Mouse (Mus musculus) midbrain, postnatal 0 days (tissue): ENCODE data around the gene Ttyh2. TPM values are rescaled to one million over a fixed set of nuclear protein-coding genes. Genes with fewer than 3 reads are reported as not detected.
A peak's percentile ranks its signal among the peaks of the same experiment; 100 is the strongest.
"Not testable (repeated sequence)": the region's sequence is repeated elsewhere in the genome, so short reads cannot be mapped to it uniquely, and the experiment has no call there.

Experiments
- ATAC-seq: fragments of 200-750 bp; cut with Nextera tagmentation; 2 replicates; pipeline ENCODE4 v1.8.0; 2017; ENCODE audit warnings: moderate number of reproducible peaks, mild to moderate bottlenecking, moderate TSS enrichment, moderate library complexity; ENCODE audit not compliant: low FRiP score
- DNase-seq: peaks from one replicate; pipeline ENCODE4 v3.0.0-alpha.2; 2015; ENCODE audit warnings: low spot score
- H3K27ac ChIP-seq: fragments of 300-500 bp; sonication (generic); 2 replicates; pipeline ENCODE4 v1.5.1; 2014; ENCODE audit warnings: low read depth, mild to moderate bottlenecking, low read length, mixed read lengths
- H3K27me3 ChIP-seq: fragments of 300-500 bp; sonication (generic); 2 replicates; pipeline ENCODE4 v1.6.1; 2014; ENCODE audit warnings: low read length, control low read depth, mixed read lengths; ENCODE audit not compliant: insufficient read depth
- H3K36me3 ChIP-seq: fragments of 300-500 bp; sonication (generic); 2 replicates; pipeline ENCODE4 v1.6.1; 2014; ENCODE audit warnings: low read length, control low read depth, mixed read lengths; ENCODE audit not compliant: insufficient read depth
- H3K4me1 ChIP-seq: fragments of 300-500 bp; sonication (generic); 2 replicates; pipeline ENCODE4 v1.6.1; 2014; ENCODE audit warnings: mild to moderate bottlenecking, control low read depth, antibody characterized with exemption, low read length, mixed read lengths; ENCODE audit not compliant: insufficient read depth
- H3K4me2 ChIP-seq: fragments of 300-500 bp; sonication (generic); 2 replicates; pipeline ENCODE4 v1.6.1; 2014; ENCODE audit warnings: low read depth, mild to moderate bottlenecking, low read length, mixed read lengths; ENCODE audit not compliant: poor library complexity, severe bottlenecking
- H3K4me3 ChIP-seq: fragments of 300-500 bp; sonication (generic); 2 replicates; pipeline ENCODE4 v1.5.1; 2014; ENCODE audit warnings: low read depth, mild to moderate bottlenecking, low read length, moderate library complexity
- H3K9ac ChIP-seq: fragments of 300-500 bp; sonication (generic); replicated peaks from 2 replicates; pipeline ENCODE4 v1.6.1; 2014; ENCODE audit warnings: mild to moderate bottlenecking, low read length, moderate library complexity, mixed read lengths; ENCODE audit not compliant: poor library complexity, severe bottlenecking
- H3K9me3 ChIP-seq: fragments of 300-500 bp; sonication (generic); 2 replicates; pipeline ENCODE4 v1.6.1; 2016; ENCODE audit warnings: low read length, control low read depth
- CTCF ChIP-seq: IDR thresholded peaks from 2 replicates; pipeline ENCODE4 v1.5.1; 2016; ENCODE audit warnings: antibody characterized with exemption, mild to moderate bottlenecking
- WGBS: fragments of 180-500 bp; shearing (Covaris S2); extraction: QIAGEN DNeasy Blood & Tissue Kit; methylation state at CpG from one replicate; pipeline ENCODE4 v1.1.7; 2014; 5-methylcytosine and 5-hydroxymethylcytosine counted together
- polyA plus RNA-seq: library from polyadenylated mRNA; unstranded; fragments of >200 nt; fragmentation: Nextera tagmentation; extraction: Ambion mirVana; gene quantifications from 2 replicates; pipeline ENCODE4 v1.2.1, GENCODE M21; 2015
- total RNA-seq: library from RNA; depleted of rRNA; stranded (reverse); fragments of >200 nt; gene quantifications from 2 replicates; pipeline ENCODE4 v1.2.3, GENCODE M21; 2014

Ttyh2 gene
- total and polyA plus RNA-seq, 2 experiments from 2014 or later: 27.1 to 58.2 TPM

GRCm38 (mm10) chr11:114673719-114674050 is 1.5 kb upstream of the Ttyh2 start:
- H3K9me3 ChIP-seq: no peaks in the 10 kb centered on the region
- DNase-seq: no peak

GRCm38 (mm10) chr11:114674180-114674579 is 1.1 kb upstream of the Ttyh2 start:
- WGBS: 54% methylated on average over 8 of the region's 8 CpGs
- no peak overlapping the region for H3K27ac ChIP-seq
- no peak overlapping the region for H3K9ac ChIP-seq
- no peak overlapping the region for H3K4me3 ChIP-seq
- peaks cover 35% of the 10 kb centered on the region for H3K36me3 ChIP-seq
- H3K9me3 ChIP-seq: no peaks in the 10 kb centered on the region
- no peaks in the 10 kb centered on the region; the same call in 1 of the 2 replicates for H3K27me3 ChIP-seq
- ATAC-seq: no peak
- no peak for TF ChIP-seq CTCF
- peaks cover 11% of the 10 kb centered on the region for H3K4me1 ChIP-seq
- no peak for DNase-seq
- H3K4me2 ChIP-seq: no peak overlapping the region

More at GRCm38 (mm10) chr11:114673719-114674050, 1.5 kb upstream of the Ttyh2 start:
- no peak overlapping the region for H3K4me2 ChIP-seq
- peaks cover 35% of the 10 kb centered on the region for H3K36me3 ChIP-seq
- TF ChIP-seq CTCF: no peak
- no peak overlapping the region for H3K4me3 ChIP-seq
- H3K4me1 ChIP-seq: peaks cover 11% of the 10 kb centered on the region
- H3K27ac ChIP-seq: no peak overlapping the region
- 92% methylated on average over 2 of the region's 2 CpGs for WGBS
- H3K9ac ChIP-seq: no peak overlapping the region
- H3K27me3 ChIP-seq: no peaks in the 10 kb centered on the region; the same call in 1 of the 2 replicates
- ATAC-seq: no peak

DNA sequence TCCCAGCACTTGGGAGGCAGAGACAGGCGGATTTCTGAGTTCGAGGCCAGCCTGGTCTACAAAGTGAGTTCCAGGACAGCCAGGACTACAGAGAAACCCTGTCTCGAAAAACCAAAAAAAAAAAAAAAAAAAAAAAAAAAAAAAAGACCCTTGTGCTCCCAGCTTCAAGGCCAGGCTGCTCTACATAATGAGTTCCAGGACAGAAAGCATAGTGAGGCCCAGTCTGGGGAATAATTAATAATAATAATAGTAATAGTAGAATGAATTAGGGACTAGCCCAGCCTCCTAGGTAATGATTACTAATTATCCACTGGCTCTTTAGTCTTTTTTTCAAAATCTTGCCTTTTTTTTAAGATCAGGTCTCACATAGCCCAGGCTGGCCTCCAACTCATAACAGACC is 435 bp upstream of the Ttyh2 start:
- Histone ChIP-seq H3K4me1 (peaks cover 11% of the 10 kb centered on the region), H3K36me3 (peaks cover 35% of the 10 kb centered on the region)
- not testable (repeated sequence) for H3K27me3 ChIP-seq, H3K4me2 ChIP-seq, H3K9me3 ChIP-seq, H3K4me3 ChIP-seq, ATAC-seq, H3K9ac ChIP-seq, H3K27ac ChIP-seq, DNase-seq
- WGBS: 92% methylated on average over 2 of the region's 3 CpGs

GRCm38 (mm10) chr11:114675826-114676401 is 683 bp downstream of the Ttyh2 start:
- no peak for TF ChIP-seq CTCF
- Histone ChIP-seq H3K36me3 (peaks cover 26% of the 10 kb centered on the region), H3K4me3 (peak overlapping the region; percentile 43), H3K9ac (peak overlapping the region; percentile 57), H3K27ac (peak overlapping the region; percentile 27; the same call in 1 of the 2 replicates), H3K4me1 (peaks cover 5% of the 10 kb centered on the region; the same call in 1 of the 2 replicates), H3K4me2 (peak overlapping the region; percentile 71), H3K27me3 (no peaks in the 10 kb centered on the region; the same call in 1 of the 2 replicates), H3K9me3 (no peaks in the 10 kb centered on the region)
- DNase-seq (peak; percentile 33), ATAC-seq (no peak)
- 7% methylated on average over 27 of the region's 27 CpGs for WGBS

DNA sequence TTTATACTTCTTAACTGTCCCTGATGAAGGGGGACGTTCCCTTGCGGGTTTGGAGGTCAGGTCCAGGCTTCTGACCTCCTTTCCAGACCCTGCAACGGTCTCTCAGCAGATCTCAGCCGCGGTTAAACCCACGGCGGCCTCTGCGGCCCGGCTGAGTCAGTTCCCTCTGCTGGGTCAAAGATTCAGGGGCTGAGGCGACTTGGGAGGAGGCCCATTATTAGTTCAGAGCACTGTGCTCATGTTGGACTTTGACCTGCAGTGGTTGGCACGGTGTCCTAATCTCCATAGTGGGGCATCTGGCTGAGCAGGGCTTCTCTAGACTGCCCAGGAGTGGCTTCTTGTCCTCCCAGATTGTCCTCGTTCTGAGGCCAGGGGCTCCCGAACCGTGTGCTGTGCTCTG is 1.2 kb downstream of the Ttyh2 start:
- no peak for TF ChIP-seq CTCF
- Histone ChIP-seq H3K27me3 (no peaks in the 10 kb centered on the region; the same call in 1 of the 2 replicates), H3K9ac (peak overlapping the region; percentile 57; the same call in 1 of the 2 replicates), H3K4me2 (peak overlapping the region; percentile 71), H3K36me3 (peaks cover 22% of the 10 kb centered on the region), H3K27ac (no peak overlapping the region; the same call in 1 of the 2 replicates), H3K4me3 (peak overlapping the region; percentile 43), H3K9me3 (no peaks in the 10 kb centered on the region), H3K4me1 (peaks cover 5% of the 10 kb centered on the region; the same call in 1 of the 2 replicates)
- ATAC-seq (no peak), DNase-seq (no peak)
- WGBS: 13% methylated on average over 14 of the region's 14 CpGs

GRCm38 (mm10) chr11:114676896-114677530 is 1.8 kb downstream of the Ttyh2 start:
- DNase-seq: no peak
- no peak overlapping the region for H3K27ac ChIP-seq
- 53% methylated on average over 5 of the region's 9 CpGs for WGBS
- peaks cover 5% of the 10 kb centered on the region; the same call in 1 of the 2 replicates for H3K4me1 ChIP-seq
- H3K27me3 ChIP-seq: no peaks in the 10 kb centered on the region; the same call in 1 of the 2 replicates
- peak overlapping the region; percentile 43 for H3K4me3 ChIP-seq
- no peak for TF ChIP-seq CTCF
- H3K9me3 ChIP-seq: no peaks in the 10 kb centered on the region
- no peak for ATAC-seq
- H3K4me2 ChIP-seq: peak overlapping the region; percentile 71
- peaks cover 16% of the 10 kb centered on the region for H3K36me3 ChIP-seq
- H3K9ac ChIP-seq: no peak overlapping the region
